21 mouse cellular contexts compared by ENCODE assay signal in the genomic region with DNA sequence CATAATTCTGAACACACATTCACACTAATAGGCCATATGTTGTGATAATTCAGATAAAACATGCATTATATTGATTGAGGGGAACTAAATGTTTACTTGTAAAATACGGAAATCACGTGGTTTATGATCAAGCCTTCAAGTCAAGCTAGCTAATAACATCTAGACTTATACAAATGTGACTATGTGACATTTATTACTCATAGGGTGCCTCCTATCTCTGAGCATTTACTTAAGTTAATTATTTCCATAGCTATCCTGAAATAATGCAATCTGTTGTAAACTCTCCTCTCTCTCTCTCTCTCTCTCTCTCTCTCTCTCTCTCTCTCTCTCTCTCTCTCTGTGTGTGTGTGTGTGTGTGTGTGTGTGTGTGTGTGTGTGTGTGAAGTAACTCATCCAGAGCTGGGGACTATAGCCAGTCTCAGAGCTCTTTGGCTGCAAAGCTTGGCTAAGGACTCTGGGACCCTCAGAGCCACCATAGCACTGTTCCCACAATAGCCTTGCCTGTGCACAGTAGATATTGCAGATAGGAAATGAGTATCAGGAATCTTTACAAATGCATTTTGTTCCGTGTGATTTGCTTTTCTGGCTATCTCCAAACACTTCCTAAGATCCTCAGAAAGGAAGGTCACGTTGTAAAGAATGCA.
DNase-seq lines count a peak whose midpoint lies in the region; ATAC-seq and TF ChIP-seq lines count a peak whose summit lies in the region.
"Had no signal": no experiment of that assay in that cellular context is flagged by ENCODE, and none has a peak within 500 bp of the region (broad histone marks: within the 10 kb centered on the region; RNA-seq: fewer than 3 reads in every experiment).

No protein-coding gene starts in this region.

- H3K4me3 ChIP-seq in stomach, embryonic 15.5 days (replicated peaks) = no peak overlapping the region
- no peak overlapping the region for H3K4me3 ChIP-seq in stomach, postnatal 0 days (ENCODE audit: low read depth, low read length)
- H3K4me3 ChIP-seq in embryonic fibroblast, embryonic 13.5 days (ENCODE audit: insufficient read depth, low read length) = no peak overlapping the region
- no peak overlapping the region for H3K4me3 ChIP-seq in limb, embryonic 10.5 days
- no peak overlapping the region for H3K4me3 ChIP-seq in stomach, embryonic 16.5 days (replicated peaks; ENCODE audit: low read length)
- H3K4me3 ChIP-seq in layer of hippocampus, adult 2 months = no peak overlapping the region
- H3K4me3 ChIP-seq in hindbrain, embryonic 11.5 days (ENCODE audit: low read depth, low read length) = no peak overlapping the region
- H3K4me3 ChIP-seq: forebrain, embryonic 15.5 days; heart, adult 2 months; heart, embryonic 15.5 days had no signal

- H3K9me3 ChIP-seq in stomach, embryonic 15.5 days = no peaks in the 10 kb centered on the region
- H3K9me3 ChIP-seq in stomach, postnatal 0 days (ENCODE audit: control insufficient read depth, low read length) = no peaks in the 10 kb centered on the region
- no peaks in the 10 kb centered on the region for H3K9me3 ChIP-seq in limb, embryonic 10.5 days (replicated peaks)
- H3K9me3 ChIP-seq in stomach, embryonic 16.5 days (replicated peaks; ENCODE audit: control insufficient read depth, low read length) = no peaks in the 10 kb centered on the region
- no peaks in the 10 kb centered on the region for H3K9me3 ChIP-seq in hindbrain, embryonic 11.5 days (ENCODE audit: control insufficient read depth, low read length)
- H3K9me3 ChIP-seq: forebrain, embryonic 15.5 days; heart, embryonic 15.5 days had no signal

- no peak for TF ChIP-seq POLR2A in embryonic fibroblast, embryonic 13.5 days (IDR thresholded peaks at IDR 0.05; ENCODE audit: low read depth, low read length)

- 50% methylated on average over 4 of the region's 4 CpGs for WGBS in stomach, embryonic 15.5 days
- 48% methylated on average over 4 of the region's 4 CpGs for WGBS in stomach, postnatal 0 days
- 80% methylated on average over 4 of the region's 4 CpGs for WGBS in limb, embryonic 10.5 days
- WGBS in stomach, embryonic 16.5 days = 48% methylated on average over 4 of the region's 4 CpGs
- 85% methylated on average over 4 of the region's 4 CpGs for WGBS in hindbrain, embryonic 11.5 days

- H3K36me3 ChIP-seq in stomach, embryonic 15.5 days = no peaks in the 10 kb centered on the region
- H3K36me3 ChIP-seq in stomach, postnatal 0 days (ENCODE audit: control insufficient read depth, insufficient read depth, low read length) = no peaks in the 10 kb centered on the region
- no peaks in the 10 kb centered on the region for H3K36me3 ChIP-seq in limb, embryonic 10.5 days
- no peaks in the 10 kb centered on the region for H3K36me3 ChIP-seq in stomach, embryonic 16.5 days (ENCODE audit: control insufficient read depth, insufficient read depth, low read length)
- no peaks in the 10 kb centered on the region for H3K36me3 ChIP-seq in hindbrain, embryonic 11.5 days (ENCODE audit: control insufficient read depth, insufficient read depth, low read length)
- H3K36me3 ChIP-seq: forebrain, embryonic 15.5 days; heart, embryonic 15.5 days had no signal

- no peak overlapping the region for H3K9ac ChIP-seq in stomach, embryonic 15.5 days
- H3K9ac ChIP-seq in stomach, postnatal 0 days (ENCODE audit: low read length) = no peak overlapping the region
- H3K9ac ChIP-seq in stomach, embryonic 16.5 days (ENCODE audit: low read length) = no peak overlapping the region
- no peak overlapping the region for H3K9ac ChIP-seq in hindbrain, embryonic 11.5 days (ENCODE audit: low read depth, low read length)
- H3K9ac ChIP-seq: forebrain, embryonic 15.5 days; heart, embryonic 15.5 days; hindbrain, embryonic 14.5 days had no signal

- H3K4me1 ChIP-seq in stomach, embryonic 15.5 days = 0 out of 2 replicates have a peak, but pooled peaks cover 4% of the 10 kb centered on the region
- H3K4me1 ChIP-seq in stomach, postnatal 0 days (replicated peaks; ENCODE audit: control insufficient read depth, insufficient read depth) = no peaks in the 10 kb centered on the region
- no peaks in the 10 kb centered on the region for H3K4me1 ChIP-seq in embryonic fibroblast, embryonic 13.5 days (ENCODE audit: control insufficient read depth, insufficient read depth, low read length)
- peaks cover 19% of the 10 kb centered on the region for H3K4me1 ChIP-seq in limb, embryonic 10.5 days
- peaks cover 6% of the 10 kb centered on the region; the same call in 1 of the 2 replicates for H3K4me1 ChIP-seq in stomach, embryonic 16.5 days (ENCODE audit: control insufficient read depth, insufficient read depth, low read length)
- no peaks in the 10 kb centered on the region for H3K4me1 ChIP-seq in hindbrain, embryonic 11.5 days (replicated peaks; ENCODE audit: control insufficient read depth, insufficient read depth, low read length)

- peak overlapping the region; percentile 40; the same call in 1 of the 2 replicates for H3K27ac ChIP-seq in stomach, embryonic 15.5 days
- H3K27ac ChIP-seq in stomach, postnatal 0 days (replicated peaks) = no peak overlapping the region
- 0 out of 2 replicates have a peak overlapping the region, but pooled peaks have one; percentile 4 for H3K27ac ChIP-seq in embryonic fibroblast, embryonic 13.5 days (ENCODE audit: insufficient read depth, low read length)
- H3K27ac ChIP-seq in limb, embryonic 10.5 days = 0 out of 2 replicates have a peak overlapping the region, but pooled peaks have one; percentile 15
- H3K27ac ChIP-seq in stomach, embryonic 16.5 days (ENCODE audit: low read length) = peak overlapping the region; percentile 51; the same call in 1 of the 2 replicates
- no peak overlapping the region for H3K27ac ChIP-seq in layer of hippocampus, adult 2 months
- no peak overlapping the region for H3K27ac ChIP-seq in hindbrain, embryonic 11.5 days (ENCODE audit: low read depth, low read length)
- H3K27ac ChIP-seq: forebrain, embryonic 15.5 days; heart, adult 2 months; heart, embryonic 15.5 days; hindbrain, embryonic 14.5 days had no signal

- no peak for ATAC-seq in stomach, embryonic 15.5 days (ENCODE audit: insufficient read depth, low FRiP score, low read depth)
- ATAC-seq in stomach, postnatal 0 days (ENCODE audit: low FRiP score, low TSS enrichment) = no peak
- ATAC-seq in stomach, embryonic 16.5 days (ENCODE audit: insufficient read depth, low FRiP score) = no peak; the same call in 1 of the 2 replicates
- ATAC-seq in hindbrain, embryonic 11.5 days (ENCODE audit: low FRiP score) = no peak
- ATAC-seq: activated CD4-positive, CD25-positive, alpha-beta regulatory T cell, adult 4 months; Patski had no signal

- H3K4me2 ChIP-seq in stomach, embryonic 15.5 days = no peak overlapping the region
- H3K4me2 ChIP-seq in stomach, postnatal 0 days (replicated peaks; ENCODE audit: low read depth) = no peak overlapping the region
- H3K4me2 ChIP-seq in stomach, embryonic 16.5 days (ENCODE audit: low read depth, low read length) = no peak overlapping the region
- H3K4me2 ChIP-seq in hindbrain, embryonic 11.5 days (replicated peaks; ENCODE audit: low read depth, low read length) = no peak overlapping the region
- H3K4me2 ChIP-seq: forebrain, embryonic 15.5 days; heart, embryonic 11.5 days; heart, embryonic 15.5 days; hindbrain, embryonic 14.5 days had no signal

- TF ChIP-seq CTCF in stomach, postnatal 0 days (IDR thresholded peaks at IDR 0.05; ENCODE audit: low read depth) = no peak
- no peak for TF ChIP-seq CTCF in embryonic fibroblast, embryonic 13.5 days (IDR thresholded peaks at IDR 0.05; ENCODE audit: borderline replicate concordance, insufficient read depth, low read length)
- no peak for TF ChIP-seq CTCF in layer of hippocampus, adult 2 months (conservative IDR thresholded peaks at IDR 0.05)

- no peaks in the 10 kb centered on the region for H3K27me3 ChIP-seq in stomach, embryonic 15.5 days (replicated peaks)
- no peaks in the 10 kb centered on the region for H3K27me3 ChIP-seq in stomach, postnatal 0 days (ENCODE audit: control insufficient read depth, insufficient read depth, low read length)
- H3K27me3 ChIP-seq in limb, embryonic 10.5 days (ENCODE audit: low read depth, poor library complexity, severe bottlenecking) = no peaks in the 10 kb centered on the region
- no peaks in the 10 kb centered on the region for H3K27me3 ChIP-seq in stomach, embryonic 16.5 days (ENCODE audit: control insufficient read depth, insufficient read depth, low read length)
- H3K27me3 ChIP-seq in hindbrain, embryonic 11.5 days (ENCODE audit: control insufficient read depth, insufficient read depth, low read length) = no peaks in the 10 kb centered on the region
- H3K27me3 ChIP-seq: CH12.LX; forebrain, embryonic 15.5 days; heart, embryonic 15.5 days; Patski had no signal

- TF ChIP-seq EP300 in stomach, postnatal 0 days (optimal IDR thresholded peaks at IDR 0.05) = no peak

- no peak for DNase-seq in stomach, postnatal 0 days (ENCODE audit: low spot score)
- no peak for DNase-seq in limb, embryonic 10.5 days (ENCODE audit: low spot score)
- no peak for DNase-seq in layer of hippocampus, adult 2 months (ENCODE audit: low spot score in 2 of 2)
- no peak for DNase-seq in hindbrain, embryonic 11.5 days (ENCODE audit: low spot score)
- no peak for DNase-seq in layer of hippocampus, adult 11-12 months (ENCODE audit: low spot score)
- DNase-seq: adrenal gland, postnatal 14 days; cerebellum, adult 11-12 months; cerebellum, adult 9-10 months; cerebellum, postnatal 25 days; heart, adult 2 months; heart, postnatal 14 days had no signal

Comparison
In these comparisons a context has a peak if more than half of its experiments do, and no peak if none do; other contexts are left out.
1. H3K27ac ChIP-seq: peak in stomach, embryonic 15.5 days (single experiment), embryonic fibroblast, embryonic 13.5 days (single experiment), limb, embryonic 10.5 days (single experiment) and stomach, embryonic 16.5 days (single experiment); none in stomach, postnatal 0 days (single experiment), layer of hippocampus, adult 2 months (single experiment) and hindbrain, embryonic 11.5 days (single experiment).